Mouse (Mus musculus) ES-Bruce4 (cell line): Measurements from ENCODE around the gene Psmb8.

Source experiments
- CTCF ChIP-seq: IDR thresholded peaks from one replicate; pipeline ENCODE4 v1.8.1; 2011; ENCODE audit warnings: low read depth, low read length
- POLR2A ChIP-seq: IDR thresholded peaks from one replicate; pipeline ENCODE4 v1.8.1; 2011; ENCODE audit warnings: low read length; ENCODE audit not compliant: insufficient read depth

GRCm38 (mm10) chr17:34206731-34207130 is 9.2 kb downstream of the Psmb8 start:
- TF ChIP-seq CTCF, result no peak
- no peak for TF ChIP-seq POLR2A
